Mouse (Mus musculus): Measurements from ENCODE around the gene Zfp799. TPM values are rescaled to one million over a fixed set of nuclear protein-coding genes. Genes with fewer than 3 reads are reported as not detected.

The Zfp799 gene
- polyA plus RNA-seq, 1 experiment, result 6.9 TPM

GRCm38 (mm10) chr17:32851581-32851980, 21.5 kb upstream of the Zfp799 start:
- no peaks in the 10 kb centered on the region for H3K4me1 ChIP-seq (ENCODE audit: control insufficient read depth, insufficient read depth, insufficient read length, low read length)
- no peaks in the 10 kb centered on the region for H3K27me3 ChIP-seq (ENCODE audit: control insufficient read depth, insufficient read depth, low read length)
- H3K4me3 ChIP-seq (ENCODE audit: low read depth, low read length), result no peak overlapping the region
- 69% methylated on average over 7 of the region's 7 CpGs for WGBS
- H3K36me3 ChIP-seq (ENCODE audit: control insufficient read depth, insufficient read depth, low read length), result no peaks in the 10 kb centered on the region
- TF ChIP-seq POLR2A (IDR thresholded peaks at IDR 0.05; ENCODE audit: low read depth, low read length) (no peak), CTCF (IDR thresholded peaks at IDR 0.05; ENCODE audit: extremely low read depth, insufficient read length, insufficient replicate concordance, low read depth, low read length) (no peak)
- H3K27ac ChIP-seq (ENCODE audit: insufficient read depth, low read depth, low read length), result no peak overlapping the region

- Histone ChIP-seq H3K4me3 (ENCODE audit: low read depth, low read length) (no peak overlapping the region), H3K36me3 (ENCODE audit: control insufficient read depth, insufficient read depth, low read length) (no peaks in the 10 kb centered on the region), H3K27me3 (ENCODE audit: control insufficient read depth, insufficient read depth, low read length) (no peaks in the 10 kb centered on the region), H3K4me1 (ENCODE audit: control insufficient read depth, insufficient read depth, insufficient read length, low read length) (peaks cover 4% of the 10 kb centered on the region), H3K27ac (ENCODE audit: insufficient read depth, low read depth, low read length) (no peak overlapping the region)
- TF ChIP-seq POLR2A (IDR thresholded peaks at IDR 0.05; ENCODE audit: low read depth, low read length) (no peak), CTCF (IDR thresholded peaks at IDR 0.05; ENCODE audit: extremely low read depth, insufficient read length, insufficient replicate concordance, low read depth, low read length) (no peak)
- 92% methylated on average over 2 of the region's 2 CpGs for WGBS
These were observed 11.3 kb upstream of the Zfp799 start for GRCm38 (mm10) chr17:32841388-32841787.

- Histone ChIP-seq H3K27ac (ENCODE audit: insufficient read depth, low read depth, low read length) (no peak overlapping the region), H3K27me3 (ENCODE audit: control insufficient read depth, insufficient read depth, low read length) (no peaks in the 10 kb centered on the region), H3K4me3 (ENCODE audit: low read depth, low read length) (no peak overlapping the region), H3K4me1 (ENCODE audit: control insufficient read depth, insufficient read depth, insufficient read length, low read length) (peaks cover 4% of the 10 kb centered on the region), H3K36me3 (ENCODE audit: control insufficient read depth, insufficient read depth, low read length) (no peaks in the 10 kb centered on the region)
- WGBS, result 10% methylated on average over 15 of the region's 15 CpGs
- TF ChIP-seq POLR2A (IDR thresholded peaks at IDR 0.05; ENCODE audit: low read depth, low read length) (no peak), CTCF (IDR thresholded peaks at IDR 0.05; ENCODE audit: extremely low read depth, insufficient read length, insufficient replicate concordance, low read depth, low read length) (no peak)
These were observed 9.2 kb upstream of the Zfp799 start for GRCm38 (mm10) chr17:32839083-32839802.

GRCm38 (mm10) chr17:32830418-32830782, 339 bp upstream of the Zfp799 start:
- 29% methylated on average over 3 of the region's 3 CpGs for WGBS
- H3K4me3 ChIP-seq (ENCODE audit: low read depth, low read length), result 0 out of 2 replicates have a peak overlapping the region, but pooled peaks have one; percentile 98
- no peak overlapping the region for H3K27ac ChIP-seq (ENCODE audit: insufficient read depth, low read depth, low read length)
- TF ChIP-seq POLR2A (IDR thresholded peaks at IDR 0.05; ENCODE audit: low read depth, low read length) (no peak), CTCF (IDR thresholded peaks at IDR 0.05; ENCODE audit: extremely low read depth, insufficient read length, insufficient replicate concordance, low read depth, low read length) (no peak)
- H3K4me1 ChIP-seq (ENCODE audit: control insufficient read depth, insufficient read depth, insufficient read length, low read length), result peaks cover 4% of the 10 kb centered on the region; the same call in 1 of the 2 replicates
- peaks cover 5% of the 10 kb centered on the region; the same call in 1 of the 2 replicates for H3K36me3 ChIP-seq (ENCODE audit: control insufficient read depth, insufficient read depth, low read length)
- H3K27me3 ChIP-seq (ENCODE audit: control insufficient read depth, insufficient read depth, low read length), result no peaks in the 10 kb centered on the region

GRCm38 (mm10) chr17:32816074-32816784, 13.8 kb downstream of the Zfp799 start:
- TF ChIP-seq POLR2A (IDR thresholded peaks at IDR 0.05; ENCODE audit: low read depth, low read length) (no peak), CTCF (IDR thresholded peaks at IDR 0.05; ENCODE audit: extremely low read depth, insufficient read length, insufficient replicate concordance, low read depth, low read length) (no peak)
- 96% methylated on average over 1 of the region's 1 CpGs for WGBS

GRCm38 (mm10) chr17:32814136-32814535, 15.9 kb downstream of the Zfp799 start:
- H3K27me3 ChIP-seq (ENCODE audit: control insufficient read depth, insufficient read depth, low read length), result 0 out of 2 replicates have a peak, but pooled peaks cover 1% of the 10 kb centered on the region

More at GRCm38 (mm10) chr17:32816074-32816784, 13.8 kb downstream of the Zfp799 start:
- no peak overlapping the region for H3K27ac ChIP-seq (ENCODE audit: insufficient read depth, low read depth, low read length)
- H3K4me3 ChIP-seq (ENCODE audit: low read depth, low read length), result no peak overlapping the region
- H3K27me3 ChIP-seq (ENCODE audit: control insufficient read depth, insufficient read depth, low read length), result no peaks in the 10 kb centered on the region
- no peaks in the 10 kb centered on the region for H3K4me1 ChIP-seq (ENCODE audit: control insufficient read depth, insufficient read depth, insufficient read length, low read length)
- peaks cover 30% of the 10 kb centered on the region for H3K36me3 ChIP-seq (ENCODE audit: control insufficient read depth, insufficient read depth, low read length)

GRCm38 (mm10) chr17:32810648-32811047, 19.4 kb downstream of the Zfp799 start:
- WGBS, result 29% methylated on average over 1 of the region's 1 CpGs
- H3K4me3 ChIP-seq (ENCODE audit: low read depth, low read length), result no peak overlapping the region
- TF ChIP-seq CTCF (IDR thresholded peaks at IDR 0.05; ENCODE audit: extremely low read depth, insufficient read length, insufficient replicate concordance, low read depth, low read length) (no peak), POLR2A (IDR thresholded peaks at IDR 0.05; ENCODE audit: low read depth, low read length) (no peak)
- H3K27ac ChIP-seq (ENCODE audit: insufficient read depth, low read depth, low read length), result no peak overlapping the region
- peaks cover 6% of the 10 kb centered on the region; the same call in 1 of the 2 replicates for H3K27me3 ChIP-seq (ENCODE audit: control insufficient read depth, insufficient read depth, low read length)
- H3K36me3 ChIP-seq (ENCODE audit: control insufficient read depth, insufficient read depth, low read length), result no peaks in the 10 kb centered on the region
- 0 out of 2 replicates have a peak, but pooled peaks cover 1% of the 10 kb centered on the region for H3K4me1 ChIP-seq (ENCODE audit: control insufficient read depth, insufficient read depth, insufficient read length, low read length)

More at GRCm38 (mm10) chr17:32814136-32814535, 15.9 kb downstream of the Zfp799 start:
- Histone ChIP-seq H3K4me3 (ENCODE audit: low read depth, low read length) (no peak overlapping the region), H3K4me1 (ENCODE audit: control insufficient read depth, insufficient read depth, insufficient read length, low read length) (no peaks in the 10 kb centered on the region), H3K36me3 (ENCODE audit: control insufficient read depth, insufficient read depth, low read length) (peaks cover 12% of the 10 kb centered on the region), H3K27ac (ENCODE audit: insufficient read depth, low read depth, low read length) (no peak overlapping the region)
- 87% methylated on average over 7 of the region's 7 CpGs for whole genome bisulfite sequencing
- no peak for TF ChIP-seq CTCF (IDR thresholded peaks at IDR 0.05; ENCODE audit: extremely low read depth, insufficient read length, insufficient replicate concordance, low read depth, low read length)
- TF ChIP-seq POLR2A (IDR thresholded peaks at IDR 0.05; ENCODE audit: low read depth, low read length), result no peak
